Mouse (Mus musculus) C2C12 (cell line): Measurements from ENCODE around the gene Suz12. TPM values are rescaled to one million over a fixed set of nuclear protein-coding genes. Genes with fewer than 3 reads are reported as not detected.

Source experiments
- H3K27me3 ChIP-seq: one replicate; pipeline ENCODE4 v1.6.1; 2011; ENCODE audit not compliant: control insufficient read depth, insufficient read depth, insufficient read length
- H3K36me3 ChIP-seq: one replicate; pipeline ENCODE4 v1.6.1; 2011; ENCODE audit not compliant: control insufficient read depth, insufficient read depth
- H3K4me3 ChIP-seq: one replicate; pipeline ENCODE4 v1.5.1; 2011; ENCODE audit warnings: mild to moderate bottlenecking, control low read depth; ENCODE audit not compliant: poor library complexity, insufficient read depth, severe bottlenecking
- H3K79me2 ChIP-seq: one replicate; pipeline ENCODE4 v1.6.1; 2011; ENCODE audit not compliant: control insufficient read depth, insufficient read depth
- H3K79me3 ChIP-seq: one replicate; pipeline ENCODE4 v1.6.1; 2011; ENCODE audit warnings: low read depth, control low read depth
- H3ac ChIP-seq: one replicate; pipeline ENCODE3; 2011; ENCODE audit warnings: low read depth; ENCODE audit not compliant: control insufficient read depth, insufficient read length
- CEBPB ChIP-seq: IDR thresholded peaks from one replicate; pipeline ENCODE4 v1.6.1; 2011; ENCODE audit warnings: low read depth, mild to moderate bottlenecking, control low read depth, moderate library complexity
- CTCF ChIP-seq: IDR thresholded peaks from one replicate; pipeline ENCODE4 v1.5.1; 2011; ENCODE audit not compliant: control insufficient read depth, insufficient read depth, insufficient read length
- FOSL1 ChIP-seq: IDR thresholded peaks from one replicate; pipeline ENCODE4 v1.8.0; 2011; ENCODE audit warnings: mild to moderate bottlenecking, low read length; ENCODE audit not compliant: poor library complexity, insufficient read depth, severe bottlenecking
- MAX ChIP-seq: IDR thresholded peaks from one replicate; pipeline ENCODE4 v1.6.1; 2011; ENCODE audit warnings: mild to moderate bottlenecking, control low read depth
- MYOD1 ChIP-seq: IDR thresholded peaks from one replicate; pipeline ENCODE4 v1.6.1; 2011; ENCODE audit warnings: low read depth; ENCODE audit not compliant: control insufficient read depth, insufficient read length
- MYOG ChIP-seq: IDR thresholded peaks from one replicate; pipeline ENCODE4 v1.6.1; 2011; ENCODE audit not compliant: control insufficient read depth, insufficient read length; ENCODE audit errors: extremely low read depth
- USF1 ChIP-seq: IDR thresholded peaks from one replicate; pipeline ENCODE4 v1.6.1; 2011; ENCODE audit warnings: low read depth, mild to moderate bottlenecking, control low read depth, moderate library complexity
- polyA plus RNA-seq: library from polyadenylated mRNA; unstranded; fragments of >200 nt; fragmentation: generic; extraction: Trizol; gene quantifications from one replicate; pipeline ENCODE4 v1.2.1, GENCODE M21; 2012; ENCODE audit warnings: missing spikeins

Suz12 gene
- polyA plus RNA-seq, 1 experiment: 11.4 TPM

GRCm38 (mm10) chr11:80080381-80080825, 87.5 kb downstream of the Suz12 start:
- Histone ChIP-seq H3K79me3 (peaks cover 29% of the 10 kb centered on the region), H3K4me3 (peak overlapping the region; percentile 79), H3K27me3 (no peaks in the 10 kb centered on the region), H3K36me3 (peaks cover 11% of the 10 kb centered on the region), H3K79me2 (peaks cover 51% of the 10 kb centered on the region), H3ac (peak overlapping the region; percentile 87)
- TF ChIP-seq MYOD1 (no peak), USF1 (no peak), CEBPB (no peak), MAX (no peak), MYOG (no peak), CTCF (no peak), FOSL1 (no peak)

- no peaks in the 10 kb centered on the region for H3K27me3 ChIP-seq
- peaks cover 11% of the 10 kb centered on the region for H3K36me3 ChIP-seq
- peaks cover 26% of the 10 kb centered on the region for H3K79me3 ChIP-seq
- peak; percentile 65 for TF ChIP-seq CTCF
- TF ChIP-seq MAX: peak; percentile 43
- no peak for TF ChIP-seq CEBPB
- H3ac ChIP-seq: peak within 1 kb of the TSS; percentile 87
- H3K4me3 ChIP-seq: peak within 1 kb of the TSS; percentile 79
- peaks cover 44% of the 10 kb centered on the region for H3K79me2 ChIP-seq
Measured at GRCm38 (mm10) chr11:80080826-80081728, 88.2 kb downstream of the Suz12 start, which contains the start of gene Crlf3. Gene Crlf3, minus strand, starts transcription at chr11:80080991.

- TF ChIP-seq MYOD1 (no peak), CTCF (no peak), MAX (no peak), MYOG (no peak), USF1 (no peak), FOSL1 (no peak), CEBPB (no peak)
- no peak overlapping the region for H3K4me3 ChIP-seq
- H3ac ChIP-seq: no peak overlapping the region
- H3K36me3 ChIP-seq: peaks cover 7% of the 10 kb centered on the region
- peaks cover 21% of the 10 kb centered on the region for H3K79me3 ChIP-seq
- no peaks in the 10 kb centered on the region for H3K27me3 ChIP-seq
- H3K79me2 ChIP-seq: peaks cover 37% of the 10 kb centered on the region
Measured at GRCm38 (mm10) chr11:80081786-80082319, 88.9 kb downstream of the Suz12 start.

Other genes with a start within 250 kb of the Suz12 start
- gene Utp6, start 30.7 kb upstream of the Suz12 start, polyA plus RNA-seq: 23.5 TPM
- 18.0 TPM for gene Crlf3, start 87.9 kb downstream of the Suz12 start, polyA plus RNA-seq
- gene Atad5, start 96.3 kb downstream of the Suz12 start, polyA plus RNA-seq: 1.9 TPM
- 11.5 TPM for gene Tefm, start 149.1 kb downstream of the Suz12 start, polyA plus RNA-seq
- 0.04 TPM for gene Adap2, start 161.0 kb downstream of the Suz12 start, polyA plus RNA-seq
- gene Rnf135, start 190.7 kb downstream of the Suz12 start, polyA plus RNA-seq: 3.6 TPM
- gene Rhot1, start 215.9 kb downstream of the Suz12 start, polyA plus RNA-seq: 15.8 TPM